Mouse (Mus musculus): ENCODE data around the gene Brinp3. TPM values are rescaled to one million over a fixed set of nuclear protein-coding genes. Genes with fewer than 3 reads are reported as not detected.
"Not testable (repeated sequence)": the region's sequence is repeated elsewhere in the genome, so short reads cannot be mapped to it uniquely, and the experiment has no call there.

Gene Brinp3
- polyA plus RNA-seq, 1 experiment = 0.97 TPM

DNA sequence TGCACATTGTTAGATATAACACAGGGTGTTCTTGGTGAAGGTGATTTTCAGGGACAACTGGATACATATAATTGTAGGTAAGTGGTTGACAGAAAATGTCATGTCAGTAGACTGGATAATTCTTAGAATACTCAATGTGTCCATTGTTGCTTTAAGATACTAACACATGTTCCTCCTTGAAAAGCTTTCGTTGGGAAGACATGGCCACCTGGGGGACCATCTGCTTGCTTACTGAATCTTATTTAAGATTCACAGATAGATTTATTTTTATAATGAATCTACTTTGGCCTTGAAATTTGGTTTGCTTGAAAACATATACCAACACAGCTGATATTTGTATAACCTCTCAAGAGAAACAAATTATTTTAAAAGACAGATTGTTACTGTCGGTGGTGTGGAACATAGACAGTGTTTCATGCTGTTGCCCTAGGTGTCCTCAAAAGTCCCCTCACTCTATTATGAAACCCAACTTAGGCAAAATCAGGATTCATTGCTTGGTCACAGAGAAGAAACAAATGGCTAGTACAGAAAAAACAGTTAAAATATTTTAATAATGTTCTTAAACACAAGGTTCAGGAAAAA lies 52.4 kb downstream of the Brinp3 start:
- Histone ChIP-seq H3K27ac (ENCODE audit: insufficient read depth, low read length) (no peak overlapping the region), H3K4me3 (ENCODE audit: insufficient read depth, low read length) (no peak overlapping the region), H3K4me1 (ENCODE audit: control insufficient read depth, insufficient read depth, low read length) (no peaks in the 10 kb centered on the region)
- TF ChIP-seq POLR2A (IDR thresholded peaks at IDR 0.05; ENCODE audit: low read depth, low read length) (no peak), CTCF (IDR thresholded peaks at IDR 0.05; ENCODE audit: borderline replicate concordance, insufficient read depth, low read length) (no peak)

DNA sequence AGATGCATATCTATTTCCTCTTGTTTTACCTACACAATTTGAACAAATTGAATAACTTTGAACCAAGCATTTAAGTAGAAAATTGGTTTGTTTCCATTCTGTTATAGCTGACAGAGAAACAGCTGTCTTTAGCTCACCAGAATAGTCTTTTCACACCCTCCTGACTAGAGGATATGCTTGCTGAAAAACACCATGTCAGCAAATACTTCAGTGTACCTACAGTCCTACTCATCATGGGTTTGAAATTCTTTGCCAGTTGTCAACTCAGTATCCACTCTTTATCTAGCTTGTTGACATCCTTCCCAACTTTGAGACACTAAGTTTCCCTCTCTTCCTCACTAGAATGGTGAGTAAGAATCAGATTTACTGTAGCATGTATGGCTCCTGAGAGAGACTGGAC lies 62.4 kb downstream of the Brinp3 start:
- TF ChIP-seq CTCF (IDR thresholded peaks at IDR 0.05; ENCODE audit: borderline replicate concordance, insufficient read depth, low read length) (no peak), POLR2A (IDR thresholded peaks at IDR 0.05; ENCODE audit: low read depth, low read length) (no peak)
- Histone ChIP-seq H3K4me3 (ENCODE audit: insufficient read depth, low read length) (no peak overlapping the region), H3K4me1 (ENCODE audit: control insufficient read depth, insufficient read depth, low read length) (no peaks in the 10 kb centered on the region), H3K27ac (ENCODE audit: insufficient read depth, low read length) (no peak overlapping the region)

GRCm38 (mm10) chr1:146562144-146562543 lies 67.6 kb downstream of the Brinp3 start:
- H3K27ac ChIP-seq (ENCODE audit: insufficient read depth, low read length) = no peak overlapping the region
- H3K4me1 ChIP-seq (ENCODE audit: control insufficient read depth, insufficient read depth, low read length) = no peaks in the 10 kb centered on the region
- no peak overlapping the region for H3K4me3 ChIP-seq (ENCODE audit: insufficient read depth, low read length)
- no peak for TF ChIP-seq CTCF (IDR thresholded peaks at IDR 0.05; ENCODE audit: borderline replicate concordance, insufficient read depth, low read length)
- no peak for TF ChIP-seq POLR2A (IDR thresholded peaks at IDR 0.05; ENCODE audit: low read depth, low read length)

DNA sequence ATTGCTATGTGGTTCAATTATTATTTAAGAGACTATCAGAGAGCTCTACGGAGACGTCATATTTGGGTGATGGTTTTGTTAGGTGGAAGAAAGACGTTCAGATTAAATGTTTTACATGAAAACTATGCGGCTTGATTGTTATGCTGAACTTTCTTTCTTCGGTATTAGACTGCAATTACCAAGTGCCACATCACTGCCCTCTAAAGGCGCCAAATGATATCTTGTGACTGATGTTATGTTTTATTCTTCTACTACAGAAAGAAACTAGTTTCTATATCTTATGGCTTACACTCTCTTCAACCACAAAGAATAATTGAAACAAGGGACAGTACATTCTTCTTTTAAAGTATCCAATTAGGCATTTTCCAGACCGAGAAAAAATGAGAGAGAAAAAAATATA lies 89.6 kb downstream of the Brinp3 start:
- TF ChIP-seq POLR2A (IDR thresholded peaks at IDR 0.05; ENCODE audit: low read depth, low read length) (no peak), CTCF (IDR thresholded peaks at IDR 0.05; ENCODE audit: borderline replicate concordance, insufficient read depth, low read length) (no peak)
- H3K4me3 ChIP-seq (ENCODE audit: insufficient read depth, low read length) = no peak overlapping the region
- H3K27ac ChIP-seq (ENCODE audit: insufficient read depth, low read length) = no peak overlapping the region
- H3K4me1 ChIP-seq (ENCODE audit: control insufficient read depth, insufficient read depth, low read length) = no peaks in the 10 kb centered on the region

GRCm38 (mm10) chr1:146632895-146633294 lies 138.3 kb downstream of the Brinp3 start:
- no peak for TF ChIP-seq CTCF (IDR thresholded peaks at IDR 0.05; ENCODE audit: borderline replicate concordance, insufficient read depth, low read length)
- no peak for TF ChIP-seq POLR2A (IDR thresholded peaks at IDR 0.05; ENCODE audit: low read depth, low read length)
- no peak overlapping the region for H3K27ac ChIP-seq (ENCODE audit: insufficient read depth, low read length)
- H3K4me3 ChIP-seq (ENCODE audit: insufficient read depth, low read length) = no peak overlapping the region
- H3K4me1 ChIP-seq (ENCODE audit: control insufficient read depth, insufficient read depth, low read length) = no peaks in the 10 kb centered on the region

DNA sequence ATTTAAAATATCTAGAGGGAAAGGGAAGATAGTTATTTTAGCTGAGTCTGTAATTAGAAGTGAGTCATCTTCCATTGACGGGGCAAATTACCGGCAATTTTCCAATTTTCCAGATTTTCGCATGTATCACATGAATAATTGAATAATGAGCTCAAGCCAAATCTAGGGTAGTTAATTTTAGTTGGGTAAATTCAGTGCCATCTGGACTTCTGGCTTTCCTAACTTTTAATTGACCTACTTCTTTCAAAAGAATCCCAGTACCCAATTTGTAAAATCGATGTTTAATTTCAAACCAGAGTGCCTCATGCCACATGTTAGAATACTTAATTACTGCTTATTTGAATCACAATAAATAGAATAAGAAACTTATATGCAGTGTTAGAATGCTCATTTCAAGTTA lies 162.7 kb downstream of the Brinp3 start:
- no peak for TF ChIP-seq CTCF (IDR thresholded peaks at IDR 0.05; ENCODE audit: borderline replicate concordance, insufficient read depth, low read length)
- no peak for TF ChIP-seq POLR2A (IDR thresholded peaks at IDR 0.05; ENCODE audit: low read depth, low read length)
- no peak overlapping the region for H3K27ac ChIP-seq (ENCODE audit: insufficient read depth, low read length)
- no peak overlapping the region for H3K4me3 ChIP-seq (ENCODE audit: insufficient read depth, low read length)
- no peaks in the 10 kb centered on the region for H3K4me1 ChIP-seq (ENCODE audit: control insufficient read depth, insufficient read depth, low read length)

GRCm38 (mm10) chr1:146700724-146701123 lies 206.2 kb downstream of the Brinp3 start:
- TF ChIP-seq CTCF (IDR thresholded peaks at IDR 0.05; ENCODE audit: borderline replicate concordance, insufficient read depth, low read length) (no peak), POLR2A (IDR thresholded peaks at IDR 0.05; ENCODE audit: low read depth, low read length) (no peak)
- Histone ChIP-seq H3K4me1 (ENCODE audit: control insufficient read depth, insufficient read depth, low read length) (no peaks in the 10 kb centered on the region), H3K27ac (ENCODE audit: insufficient read depth, low read length) (no peak overlapping the region), H3K4me3 (ENCODE audit: insufficient read depth, low read length) (no peak overlapping the region)

GRCm38 (mm10) chr1:146719556-146719955 lies 225.0 kb downstream of the Brinp3 start:
- no peak for TF ChIP-seq CTCF (IDR thresholded peaks at IDR 0.05; ENCODE audit: borderline replicate concordance, insufficient read depth, low read length)
- TF ChIP-seq POLR2A (IDR thresholded peaks at IDR 0.05; ENCODE audit: low read depth, low read length) = no peak
- Histone ChIP-seq H3K27ac (ENCODE audit: insufficient read depth, low read length) (no peak overlapping the region), H3K4me1 (ENCODE audit: control insufficient read depth, insufficient read depth, low read length) (no peaks in the 10 kb centered on the region), H3K4me3 (ENCODE audit: insufficient read depth, low read length) (no peak overlapping the region)

- H3K27ac ChIP-seq (ENCODE audit: insufficient read depth, low read length); H3K4me1 ChIP-seq (ENCODE audit: control insufficient read depth, insufficient read depth, low read length); H3K4me3 ChIP-seq (ENCODE audit: insufficient read depth, low read length): not testable (repeated sequence)
Observed at GRCm38 (mm10) chr1:146724784-146725513, 230.4 kb downstream of the Brinp3 start.

DNA sequence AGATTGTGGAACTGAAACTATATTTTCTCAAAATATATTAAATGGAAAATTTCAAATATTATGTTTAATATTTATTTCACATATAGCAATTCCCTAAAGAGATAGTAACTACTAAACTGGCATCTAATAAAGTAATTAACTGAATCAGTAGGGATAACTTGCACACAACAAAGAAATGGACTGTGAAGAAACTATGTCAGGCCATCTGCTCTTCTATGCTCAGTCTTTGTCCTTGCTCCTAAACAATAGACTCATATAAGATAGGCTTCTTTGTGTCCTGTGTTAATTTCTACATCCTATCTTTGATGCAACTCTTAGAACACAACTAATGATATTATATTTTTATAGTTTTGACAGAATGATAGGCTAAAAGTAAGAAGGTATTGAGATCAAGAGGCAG lies 256.5 kb downstream of the Brinp3 start:
- no peak overlapping the region for H3K4me3 ChIP-seq (ENCODE audit: insufficient read depth, low read length)
- no peak overlapping the region for H3K27ac ChIP-seq (ENCODE audit: insufficient read depth, low read length)
- H3K4me1 ChIP-seq (ENCODE audit: control insufficient read depth, insufficient read depth, low read length) = no peaks in the 10 kb centered on the region
- TF ChIP-seq CTCF (IDR thresholded peaks at IDR 0.05; ENCODE audit: borderline replicate concordance, insufficient read depth, low read length) (no peak), POLR2A (IDR thresholded peaks at IDR 0.05; ENCODE audit: low read depth, low read length) (no peak)
